35 mouse cellular contexts compared by ENCODE assay signal in the genomic region with DNA sequence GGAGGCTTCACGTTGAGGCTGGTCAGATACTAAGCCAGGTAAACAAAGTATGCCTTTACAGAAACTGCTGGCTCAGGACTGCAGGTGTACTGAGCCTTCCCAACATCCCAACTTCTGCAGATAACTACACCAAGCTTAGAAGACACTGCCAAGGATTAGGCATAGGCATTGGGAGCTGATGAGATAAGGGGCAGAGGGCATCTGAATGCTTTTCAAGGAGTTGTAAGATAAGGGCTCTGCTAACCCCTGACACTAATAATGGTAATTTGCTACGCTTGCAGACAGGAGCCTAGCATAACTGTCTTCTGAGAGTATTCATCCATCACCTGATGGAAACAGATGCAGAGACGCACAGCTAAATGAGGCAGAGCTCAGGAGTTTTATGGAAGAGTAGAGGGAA.
"Had no signal": no experiment of that assay in that cellular context is flagged by ENCODE, and none has a peak within 500 bp of the region (broad histone marks: within the 10 kb centered on the region; RNA-seq: fewer than 3 reads in every experiment).

No protein-coding gene starts in this region.

- ATAC-seq: hindbrain, embryonic 16.5 days; hindbrain, postnatal 0 days; inflammation-experienced regulatory T-cells, adult 6 months; intestine, embryonic 15.5 days; intestine, embryonic 16.5 days; intestine, postnatal 0 days had no signal

- H3K9me3 ChIP-seq: heart, embryonic 10.5 days; heart, embryonic 12.5 days; heart, embryonic 13.5 days; heart, embryonic 15.5 days; hindbrain, embryonic 10.5 days; hindbrain, embryonic 12.5 days; hindbrain, embryonic 13.5 days; hindbrain, embryonic 15.5 days; intestine, embryonic 15.5 days; kidney, embryonic 15.5 days had no signal

- DNase-seq: heart, adult 2 months; heart, postnatal 10 days; heart, postnatal 14 days; heart, postnatal 36 days; heart, postnatal 4 days; kidney, adult 11 months; kidney, adult 18-20 months; kidney, adult 2 months; kidney, adult 8-10 months; kidney, adult 9 months; kidney, postnatal 10 days; kidney, postnatal 14 days; kidney, postnatal 25 days; kidney, postnatal 36 days; kidney, postnatal 4 days; layer of hippocampus, adult 9-11 months had no signal

- H3K9ac ChIP-seq: heart, embryonic 12.5 days; heart, embryonic 13.5 days; heart, embryonic 15.5 days; hindbrain, embryonic 12.5 days; hindbrain, embryonic 13.5 days; hindbrain, embryonic 14.5 days; hindbrain, embryonic 15.5 days; intestine, embryonic 15.5 days; kidney, embryonic 15.5 days had no signal

- H3K4me2 ChIP-seq: heart, embryonic 11.5 days; heart, embryonic 12.5 days; heart, embryonic 13.5 days; heart, embryonic 15.5 days; hindbrain, embryonic 12.5 days; hindbrain, embryonic 13.5 days; hindbrain, embryonic 14.5 days; hindbrain, embryonic 15.5 days; intestine, embryonic 15.5 days; kidney, embryonic 15.5 days had no signal

- H3K27me3 ChIP-seq: heart, embryonic 12.5 days; heart, embryonic 13.5 days; heart, embryonic 15.5 days; hindbrain, embryonic 12.5 days; hindbrain, embryonic 13.5 days; hindbrain, embryonic 15.5 days; intestine, embryonic 15.5 days; kidney, embryonic 15.5 days had no signal

- H3K27ac ChIP-seq: heart, adult 2 months; heart, embryonic 10.5 days; heart, embryonic 13.5 days; heart, embryonic 15.5 days; hindbrain, embryonic 10.5 days; hindbrain, embryonic 12.5 days; hindbrain, embryonic 13.5 days; hindbrain, embryonic 14.5 days; hindbrain, embryonic 15.5 days; hindbrain, postnatal 0 days; intestine, embryonic 15.5 days; kidney, embryonic 15.5 days; kidney, postnatal 0 days; layer of hippocampus, adult 2 months had no signal

- H3K4me3 ChIP-seq: heart, adult 2 months; heart, embryonic 10.5 days; heart, embryonic 12.5 days; heart, embryonic 13.5 days; heart, embryonic 15.5 days; hindbrain, embryonic 10.5 days; hindbrain, embryonic 12.5 days; hindbrain, embryonic 13.5 days; hindbrain, embryonic 15.5 days; intestine, embryonic 15.5 days; kidney, embryonic 15.5 days; layer of hippocampus, adult 2 months had no signal

- H3K4me1 ChIP-seq: heart, embryonic 12.5 days; heart, embryonic 13.5 days; heart, embryonic 15.5 days; hindbrain, embryonic 10.5 days; hindbrain, embryonic 12.5 days; hindbrain, embryonic 13.5 days; hindbrain, embryonic 15.5 days; intestine, embryonic 15.5 days; kidney, embryonic 15.5 days had no signal
